Mouse (Mus musculus): Measurements from ENCODE around the gene Kdm4a.

Kdm4a gene

DNA sequence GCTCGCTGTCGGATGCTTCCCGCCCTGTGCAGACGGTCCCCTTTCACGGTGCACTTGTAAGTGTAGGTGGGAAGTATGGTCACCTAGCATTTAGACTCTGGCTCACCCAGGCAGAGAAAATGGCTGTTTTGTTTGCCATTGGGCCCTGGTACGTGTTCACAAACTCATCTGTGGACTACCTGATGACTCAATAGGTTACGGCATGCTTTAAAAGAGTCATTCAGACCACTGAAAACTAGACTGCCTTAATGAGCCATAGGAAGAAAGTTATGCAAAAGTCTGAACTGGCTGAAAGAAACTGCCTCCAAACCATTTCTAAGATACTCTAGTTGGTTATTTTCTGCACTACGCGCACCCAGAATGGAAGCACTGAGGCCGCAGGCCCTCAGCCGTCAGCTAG, 63.7 kb downstream of the Kdm4a start:
- no peak for DNase-seq (ENCODE audit: low read depth, low spot score)

DNA sequence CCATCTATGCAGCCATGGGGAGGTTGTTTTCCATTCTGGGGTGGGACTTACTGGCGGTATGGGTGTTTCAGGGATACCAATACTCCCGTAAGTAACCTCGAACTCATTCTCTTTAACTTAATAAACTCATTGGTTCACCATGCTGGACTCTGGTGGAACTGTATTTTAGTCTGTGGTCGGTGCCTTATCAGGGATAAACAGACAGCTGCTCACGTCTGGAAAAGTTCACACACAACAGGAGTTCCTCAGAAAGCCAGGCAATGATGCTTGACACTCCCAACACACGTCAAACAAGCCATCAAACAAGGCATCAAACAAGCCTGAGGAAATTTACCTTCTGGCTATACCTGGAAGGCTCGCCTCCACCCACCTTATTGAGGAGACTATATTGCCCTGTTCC, 64.7 kb downstream of the Kdm4a start:
- DNase-seq (ENCODE audit: low read depth, low spot score): no peak

- no peak for DNase-seq (ENCODE audit: low read depth, low spot score)
Measured at GRCm38 (mm10) chr4:118112601-118113000, 67.2 kb downstream of the Kdm4a start.

GRCm38 (mm10) chr4:118109649-118110048, 70.2 kb downstream of the Kdm4a start:
- DNase-seq (ENCODE audit: low read depth, low spot score): no peak

- no peak for DNase-seq (ENCODE audit: low read depth, low spot score)
Measured at GRCm38 (mm10) chr4:118108779-118109178, 71.1 kb downstream of the Kdm4a start.

GRCm38 (mm10) chr4:118105256-118106053, 74.4 kb downstream of the Kdm4a start:
- no peak for DNase-seq (ENCODE audit: low read depth, low spot score)

- DNase-seq (ENCODE audit: low read depth, low spot score): no peak
Measured at GRCm38 (mm10) chr4:118103280-118103830, 76.5 kb downstream of the Kdm4a start.

- peak; percentile 26 for DNase-seq (ENCODE audit: low read depth, low spot score)
Measured at GRCm38 (mm10) chr4:118101497-118101896, 78.3 kb downstream of the Kdm4a start.

DNA sequence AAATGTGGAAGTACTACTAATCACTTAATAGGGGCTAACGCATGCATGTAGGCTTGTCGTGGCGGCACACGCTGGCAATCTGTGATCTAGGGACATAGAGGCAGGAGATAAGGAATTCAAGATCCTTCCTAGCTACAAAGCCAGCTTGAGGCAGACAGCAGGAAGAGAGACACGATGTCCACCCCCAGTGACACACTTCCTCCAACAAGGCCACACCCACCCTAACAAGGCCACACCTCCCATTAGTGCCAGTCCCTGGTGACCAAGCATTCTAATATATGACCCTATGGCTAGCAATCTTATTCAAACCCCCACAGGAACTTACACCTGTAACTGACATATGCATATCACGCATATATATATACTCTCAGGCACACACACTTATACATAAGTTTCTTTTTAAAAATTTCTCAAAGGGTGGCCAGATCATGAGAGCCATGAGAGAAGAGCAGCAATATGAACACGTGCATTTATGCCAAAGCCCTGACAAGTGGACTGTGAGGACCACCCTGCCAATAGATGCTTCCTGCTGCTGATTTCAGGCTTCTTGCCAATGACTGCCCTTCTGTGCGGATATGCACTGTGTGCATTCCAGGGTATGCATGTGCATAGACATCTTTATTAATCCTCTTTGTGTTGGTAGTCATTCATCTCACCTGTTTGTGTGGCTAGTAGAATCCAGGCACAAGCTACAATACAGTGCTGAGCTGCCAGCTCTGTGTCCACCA, 80.0 kb downstream of the Kdm4a start:
- no peak for DNase-seq (ENCODE audit: low read depth, low spot score)

DNA sequence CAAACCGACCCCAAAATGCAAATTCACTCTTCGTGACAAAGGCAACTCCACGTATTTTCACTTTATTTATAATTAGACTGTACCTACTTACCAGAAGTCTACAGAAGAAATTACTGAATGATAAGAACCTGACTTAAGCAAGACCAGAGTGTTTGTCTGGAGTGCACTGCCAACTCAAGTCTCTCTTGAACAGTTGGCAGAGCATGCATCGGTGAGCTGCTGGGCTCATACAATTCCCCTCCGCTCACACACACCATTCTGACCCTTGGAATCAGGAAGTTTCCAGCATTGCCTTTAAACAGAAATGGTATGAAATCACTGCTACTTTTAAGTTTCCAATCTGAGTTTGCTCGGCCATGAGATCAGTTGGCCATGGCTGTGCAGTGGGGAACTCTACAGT, 81.3 kb downstream of the Kdm4a start:
- no peak for DNase-seq (ENCODE audit: low read depth, low spot score)

- DNase-seq (ENCODE audit: low read depth, low spot score): no peak
Measured at GRCm38 (mm10) chr4:118096069-118096468, 83.8 kb downstream of the Kdm4a start.

DNA sequence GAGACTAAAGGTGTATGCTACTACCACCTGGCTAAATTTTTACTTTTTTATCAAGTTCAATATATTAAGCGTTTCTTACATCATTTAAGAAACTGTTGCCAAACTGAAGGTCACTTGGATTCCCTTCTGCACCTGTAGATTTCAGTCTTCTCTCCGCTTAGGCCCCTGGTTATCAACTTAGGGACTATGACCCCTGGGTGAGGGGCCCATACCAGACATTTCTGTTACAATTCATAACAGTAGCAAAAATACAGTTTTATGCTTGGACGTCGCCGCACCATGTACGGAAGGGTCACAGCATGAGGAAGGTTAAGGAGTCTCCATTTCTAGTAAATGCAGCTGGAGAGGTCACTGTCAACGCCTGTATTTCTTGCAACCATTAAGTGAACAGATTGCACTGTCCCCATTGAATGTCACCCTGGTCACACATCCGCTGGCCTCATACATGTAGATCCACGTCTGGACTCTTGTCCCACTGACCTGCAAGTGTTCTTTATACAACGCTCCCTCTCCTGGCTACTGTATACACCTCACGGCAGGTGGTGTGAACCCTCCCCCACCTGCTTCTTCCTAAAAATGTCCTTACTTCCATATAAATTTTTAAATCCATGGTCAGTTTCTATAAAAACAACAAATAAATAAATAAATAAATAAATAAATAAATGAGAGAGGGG, 86.9 kb downstream of the Kdm4a start:
- DNase-seq (ENCODE audit: low read depth, low spot score): no peak

GRCm38 (mm10) chr4:118090449-118090848, 89.4 kb downstream of the Kdm4a start:
- no peak for DNase-seq (ENCODE audit: low read depth, low spot score)

DNA sequence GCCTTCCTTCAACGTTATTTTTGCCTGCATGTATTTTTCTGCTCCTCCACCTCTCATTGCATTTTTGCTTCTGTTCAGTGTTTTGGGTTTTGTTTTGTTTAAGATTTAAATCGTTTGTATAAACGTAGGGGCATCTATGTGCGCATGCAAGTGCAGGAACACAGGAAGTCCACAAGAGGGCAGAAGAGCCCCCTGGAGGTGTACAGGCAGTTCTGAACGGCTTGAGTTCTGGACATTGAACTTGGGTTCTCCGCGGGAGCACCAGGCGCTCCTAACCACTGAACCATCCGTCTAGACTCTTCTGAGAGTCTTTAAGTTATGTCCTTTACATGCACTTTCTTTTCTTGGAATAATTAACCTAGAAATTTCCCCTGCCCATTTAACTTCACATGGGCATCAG, 89.9 kb downstream of the Kdm4a start:
- peak; percentile 13 for DNase-seq (ENCODE audit: low read depth, low spot score)

GRCm38 (mm10) chr4:118088771-118089170, 91.1 kb downstream of the Kdm4a start:
- no peak for DNase-seq (ENCODE audit: low read depth, low spot score)
